Mouse (Mus musculus): ENCODE data around the gene Bst1.

The Bst1 gene

GRCm38 (mm10) chr5:43860670-43861431, 42.2 kb downstream of the Bst1 start:
- no peak for DNase-seq

- DNase-seq = no peak
Measured at GRCm38 (mm10) chr5:43863642-43864041, 45.0 kb downstream of the Bst1 start.

- no peak for DNase-seq
Measured at GRCm38 (mm10) chr5:43865316-43865715, 46.6 kb downstream of the Bst1 start.

GRCm38 (mm10) chr5:43868253-43868652, 49.6 kb downstream of the Bst1 start, which contains the start of gene Cd38:
Gene Cd38 (plus strand): TSS chr5:43868553.
- no peak for DNase-seq

GRCm38 (mm10) chr5:43868711-43869600, 50.3 kb downstream of the Bst1 start:
- DNase-seq = peak; percentile 24

GRCm38 (mm10) chr5:43871845-43872244, 53.2 kb downstream of the Bst1 start:
- DNase-seq = no peak

- no peak for DNase-seq
Measured at GRCm38 (mm10) chr5:43872652-43873051, 54.0 kb downstream of the Bst1 start.

GRCm38 (mm10) chr5:43882034-43882433, 63.3 kb downstream of the Bst1 start:
- no peak for DNase-seq

- DNase-seq = no peak
Measured at GRCm38 (mm10) chr5:43885060-43885820, 66.6 kb downstream of the Bst1 start.

GRCm38 (mm10) chr5:43892386-43892785, 73.7 kb downstream of the Bst1 start:
- DNase-seq = peak; percentile 29
